Mouse (Mus musculus) bone marrow, adult 2 months (tissue): ENCODE measurements at regions not wholly inside any gene's neighbourhood (a gene's known extent, or its start where the extent isn't known, plus 50 kb on each side); places are given as distances from the start of the nearest gene placed in this dataset.

ENCODE experiments used
- H3K27ac ChIP-seq: fragments of 200-500 bp; 2 replicates; pipeline ENCODE4 v1.5.1; 2012; ENCODE audit warnings: low read depth, mild to moderate bottlenecking, control low read depth, inconsistent platforms, low read length; ENCODE audit not compliant: control insufficient read depth, poor library complexity, insufficient read depth
- H3K4me1 ChIP-seq: fragments of 200-500 bp; 2 replicates; pipeline ENCODE4 v1.6.1; 2011; ENCODE audit warnings: low read length; ENCODE audit not compliant: control insufficient read depth, insufficient read depth
- H3K4me3 ChIP-seq: fragments of 200-500 bp; replicated peaks from 2 replicates; pipeline ENCODE3; 2011; ENCODE audit warnings: mild to moderate bottlenecking, low read depth, low read length, control low read depth; ENCODE audit not compliant: control insufficient read depth
- CTCF ChIP-seq: fragments of 200-500 bp; IDR thresholded peaks from 2 replicates; pipeline ENCODE4 v1.5.1; 2011; ENCODE audit warnings: low read length, control low read depth; ENCODE audit not compliant: control insufficient read depth, insufficient read depth
- POLR2A ChIP-seq: fragments of 200-500 bp; IDR thresholded peaks from 2 replicates; pipeline ENCODE4 v1.6.1; 2011; ENCODE audit warnings: low read depth, mild to moderate bottlenecking, control low read depth, low read length, borderline replicate concordance; ENCODE audit not compliant: control insufficient read depth
- WGBS: fragments of 180-500 bp; shearing (Covaris S2); methylation state at CpG from one replicate; pipeline ENCODE4 v1.1.7; 2018; 5-methylcytosine and 5-hydroxymethylcytosine counted together

GRCm38 (mm10) chr3:105257096-105257495 lies 190.5 kb downstream of the 4930564D02Rik start:
- H3K27ac ChIP-seq: no peak overlapping the region
- H3K4me1 ChIP-seq: no peaks in the 10 kb centered on the region
- TF ChIP-seq POLR2A: no peak
- TF ChIP-seq CTCF: no peak
- no peak overlapping the region for H3K4me3 ChIP-seq
- 58% methylated on average over 2 of the region's 2 CpGs for WGBS

GRCm38 (mm10) chr3:105275241-105275640 lies 176.9 kb upstream of the Kcnd3 start:
- 35% methylated on average over 4 of the region's 4 CpGs for WGBS
- no peaks in the 10 kb centered on the region for H3K4me1 ChIP-seq
- no peak overlapping the region for H3K4me3 ChIP-seq
- no peak for TF ChIP-seq CTCF
- no peak for TF ChIP-seq POLR2A
- no peak overlapping the region for H3K27ac ChIP-seq

- 67% methylated on average over 5 of the region's 5 CpGs for WGBS
Observed at GRCm38 (mm10) chr3:105280971-105281370, 171.2 kb upstream of the Kcnd3 start.

GRCm38 (mm10) chr3:105281686-105282085 lies 170.4 kb upstream of the Kcnd3 start:
- WGBS: 78% methylated on average over 3 of the region's 3 CpGs
- Histone ChIP-seq H3K27ac (no peak overlapping the region), H3K4me1 (no peaks in the 10 kb centered on the region), H3K4me3 (no peak overlapping the region)
- no peak for TF ChIP-seq CTCF
- no peak for TF ChIP-seq POLR2A

More at GRCm38 (mm10) chr3:105280971-105281370, 171.2 kb upstream of the Kcnd3 start:
- Histone ChIP-seq H3K4me1 (no peaks in the 10 kb centered on the region), H3K27ac (no peak overlapping the region), H3K4me3 (no peak overlapping the region)
- no peak for TF ChIP-seq CTCF
- TF ChIP-seq POLR2A: no peak

GRCm38 (mm10) chr3:105298273-105298672 lies 153.9 kb upstream of the Kcnd3 start:
- 73% methylated on average over 3 of the region's 3 CpGs for WGBS
- H3K4me1 ChIP-seq: no peaks in the 10 kb centered on the region
- TF ChIP-seq POLR2A (no peak), CTCF (no peak)
- H3K27ac ChIP-seq: no peak overlapping the region
- H3K4me3 ChIP-seq: no peak overlapping the region

- Histone ChIP-seq H3K4me1 (no peaks in the 10 kb centered on the region), H3K27ac (no peak overlapping the region), H3K4me3 (no peak overlapping the region)
- WGBS: 54% methylated on average over 7 of the region's 7 CpGs
- TF ChIP-seq CTCF (no peak), POLR2A (no peak)
Observed at GRCm38 (mm10) chr3:105300693-105301548, 151.2 kb upstream of the Kcnd3 start.

- no peak for TF ChIP-seq CTCF
- no peak for TF ChIP-seq POLR2A
Observed at GRCm38 (mm10) chr3:105307676-105308075, 144.5 kb upstream of the Kcnd3 start.

GRCm38 (mm10) chr3:105309020-105309419 lies 143.1 kb upstream of the Kcnd3 start:
- WGBS: 91% methylated on average over 2 of the region's 2 CpGs
- Histone ChIP-seq H3K27ac (no peak overlapping the region), H3K4me1 (no peaks in the 10 kb centered on the region), H3K4me3 (no peak overlapping the region)
- no peak for TF ChIP-seq POLR2A
- TF ChIP-seq CTCF: no peak

More at GRCm38 (mm10) chr3:105307676-105308075, 144.5 kb upstream of the Kcnd3 start:
- Histone ChIP-seq H3K4me1 (no peaks in the 10 kb centered on the region), H3K27ac (no peak overlapping the region), H3K4me3 (no peak overlapping the region)
- WGBS: 40% methylated on average over 2 of the region's 2 CpGs

GRCm38 (mm10) chr3:105353268-105353667 lies 98.9 kb upstream of the Kcnd3 start:
- WGBS: 77% methylated on average over 4 of the region's 4 CpGs
- Histone ChIP-seq H3K27ac (no peak overlapping the region), H3K4me3 (no peak overlapping the region), H3K4me1 (no peaks in the 10 kb centered on the region)
- TF ChIP-seq CTCF (no peak), POLR2A (no peak)
